Mouse (Mus musculus): ENCODE data around the gene Tubb4a.
"Not testable (repeated sequence)": the region's sequence is repeated elsewhere in the genome, so short reads cannot be mapped to it uniquely, and the experiment has no call there.

Gene Tubb4a

DNA sequence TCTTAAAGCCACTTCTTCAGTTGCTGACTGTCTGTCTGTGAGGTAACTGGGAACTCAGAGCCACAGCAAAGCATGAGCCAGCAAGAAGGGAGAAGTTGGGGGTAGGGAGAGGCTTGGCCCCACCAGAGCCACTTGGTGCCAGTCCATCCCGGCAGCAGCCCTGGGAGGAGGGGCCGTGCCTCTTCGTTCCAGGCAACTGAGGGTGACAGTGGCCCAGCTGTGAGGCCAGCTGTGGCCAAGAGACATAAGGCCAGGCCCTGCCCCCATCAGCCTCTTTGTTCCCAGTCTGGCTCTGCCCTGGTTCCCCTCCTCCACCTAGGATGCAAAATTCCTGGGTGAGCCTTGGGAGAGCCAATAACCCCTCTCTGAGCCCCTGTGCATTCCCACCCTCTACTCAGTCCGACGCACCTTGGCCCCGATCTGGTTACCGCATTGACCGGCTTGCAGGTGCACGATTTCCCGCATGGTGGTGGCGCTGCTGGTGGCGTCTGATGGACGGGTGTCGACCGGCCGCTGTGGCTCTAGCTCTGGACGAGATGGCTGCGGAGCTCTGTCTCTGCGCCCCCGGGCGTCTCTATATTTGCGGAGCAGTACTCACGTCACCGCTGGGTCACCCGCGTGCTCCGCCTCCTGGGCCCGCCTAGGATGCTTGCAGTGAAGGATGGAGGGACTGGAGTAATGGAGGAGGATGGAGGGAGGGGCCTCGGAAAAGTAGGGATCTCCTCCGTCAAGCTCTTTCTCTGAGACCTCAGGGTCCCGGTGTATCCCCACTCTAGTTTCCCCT is at the start of gene Tubb4a:
Gene Tubb4a, minus strand, starts transcription at position 734 of the 784 bp plus-strand sequence.
- DNase-seq (ENCODE audit: low spot score in 2 of 2) = peak; percentile 77 to 83

DNA sequence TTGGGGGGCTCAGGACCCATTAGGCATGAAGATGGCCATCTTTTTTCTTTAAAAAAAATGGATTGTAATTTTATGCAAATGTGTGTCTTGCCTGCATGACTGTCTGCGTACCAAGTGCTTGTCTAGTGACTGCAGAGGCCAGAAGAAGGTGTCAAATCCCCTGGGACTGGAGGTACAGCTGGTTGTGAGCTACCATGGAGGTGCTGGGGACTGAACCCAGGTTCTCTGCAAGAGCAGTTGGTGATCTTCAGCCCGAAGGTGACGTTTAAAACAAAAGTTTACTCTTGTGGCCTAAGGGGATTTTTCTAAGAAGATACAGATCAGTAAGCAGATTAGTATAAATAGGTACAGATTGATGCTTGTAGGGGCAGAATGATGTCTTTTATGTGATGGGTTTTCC is 48.1 kb upstream of the Tubb4a start:
- no peak for DNase-seq (ENCODE audit: low spot score in 2 of 2)

- DNase-seq (ENCODE audit: low spot score in 2 of 2) = no peak
These were observed 47.1 kb upstream of the Tubb4a start for GRCm38 (mm10) chr17:57134693-57135092.

- not testable (repeated sequence) for DNase-seq (ENCODE audit: low spot score in 2 of 2)
These were observed 46.4 kb upstream of the Tubb4a start for GRCm38 (mm10) chr17:57134021-57134420.

DNA sequence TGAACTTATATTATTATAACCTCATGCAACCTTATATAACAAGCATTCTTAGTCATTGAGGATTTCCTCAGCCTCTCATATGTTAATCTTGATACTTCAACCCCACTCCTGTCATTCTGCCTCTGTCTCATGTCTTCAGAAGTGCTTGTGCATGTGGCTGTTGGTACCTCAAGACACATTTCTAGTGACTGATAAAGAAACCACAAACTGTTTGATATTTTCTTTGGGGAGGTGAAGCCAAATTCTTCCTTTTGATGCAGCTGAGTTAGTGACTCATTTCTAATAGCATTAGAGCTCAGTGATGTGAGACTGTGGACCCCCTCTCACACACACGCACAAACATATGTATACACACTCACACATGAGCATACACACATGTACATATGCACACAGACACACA is 44.2 kb upstream of the Tubb4a start:
- DNase-seq (ENCODE audit: low spot score in 2 of 2) = no peak

GRCm38 (mm10) chr17:57125853-57126622 is 38.5 kb upstream of the Tubb4a start:
- DNase-seq (ENCODE audit: low spot score in 2 of 2) = no peak

DNA sequence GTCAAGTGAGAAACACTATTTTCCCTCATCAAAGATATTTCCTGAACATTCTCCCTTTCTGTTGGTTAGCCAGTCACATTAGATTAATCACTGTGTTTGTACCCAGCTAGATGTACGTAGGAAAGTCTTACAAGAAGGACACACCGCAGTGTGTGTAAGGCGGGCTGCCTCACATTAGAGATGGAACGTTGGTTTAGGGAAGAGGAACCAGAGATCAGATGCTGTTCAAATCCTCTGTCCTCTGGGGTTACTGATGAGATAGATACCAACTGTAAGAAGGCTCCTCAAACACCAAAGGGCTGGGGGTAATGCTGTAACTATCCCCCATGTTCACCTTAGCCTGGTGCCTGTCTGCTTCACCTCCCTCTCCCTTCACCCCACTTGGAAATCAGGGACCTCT is 37.2 kb upstream of the Tubb4a start:
- DNase-seq (ENCODE audit: low spot score in 2 of 2) = no peak

DNA sequence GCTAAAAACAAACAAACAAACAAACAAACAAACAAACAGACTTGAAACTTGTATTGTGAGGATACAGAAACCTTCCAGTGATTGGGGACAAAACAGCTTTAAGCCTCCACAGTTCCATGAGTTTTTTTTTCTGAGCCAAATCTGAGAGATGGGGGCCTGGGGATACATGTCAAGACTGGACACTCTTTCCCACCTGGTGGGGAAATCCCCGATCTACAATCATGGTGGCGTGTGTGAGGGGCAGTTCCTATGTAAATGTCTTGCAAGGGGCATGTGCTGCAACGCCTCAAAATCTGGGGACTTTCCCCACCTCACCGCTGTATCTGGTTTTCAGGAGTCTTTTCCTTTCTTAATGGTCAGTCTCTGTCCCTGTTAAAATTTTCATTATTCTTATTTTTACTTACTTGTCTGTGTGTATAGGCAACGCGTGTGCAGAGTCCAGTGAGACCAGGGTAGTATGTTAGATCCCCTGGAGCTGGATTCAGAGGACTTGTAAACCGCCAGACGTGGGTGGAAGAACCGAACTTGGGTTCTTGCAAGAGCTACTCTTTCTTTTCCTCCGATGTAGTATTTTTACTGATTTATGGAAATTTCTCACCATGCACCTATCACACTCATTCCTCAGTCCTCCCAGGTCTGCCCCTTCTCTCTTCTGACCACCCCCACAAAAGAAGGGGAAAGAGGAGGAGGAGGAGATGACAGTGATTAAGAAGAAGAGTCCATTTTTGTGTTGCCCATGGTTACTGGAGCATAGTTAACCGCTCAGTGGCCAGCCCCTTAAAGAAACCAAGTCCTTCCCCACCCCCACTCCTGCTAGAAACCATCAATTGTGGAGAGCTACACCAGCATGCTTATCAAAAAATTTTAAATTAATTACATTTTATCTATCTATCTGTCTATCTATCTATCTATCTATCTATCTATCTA is 35.9 kb upstream of the Tubb4a start:
- no peak for DNase-seq (ENCODE audit: low spot score in 2 of 2)

- DNase-seq (ENCODE audit: low spot score in 2 of 2) = no peak
These were observed 34.3 kb upstream of the Tubb4a start for GRCm38 (mm10) chr17:57121856-57122255.

DNA sequence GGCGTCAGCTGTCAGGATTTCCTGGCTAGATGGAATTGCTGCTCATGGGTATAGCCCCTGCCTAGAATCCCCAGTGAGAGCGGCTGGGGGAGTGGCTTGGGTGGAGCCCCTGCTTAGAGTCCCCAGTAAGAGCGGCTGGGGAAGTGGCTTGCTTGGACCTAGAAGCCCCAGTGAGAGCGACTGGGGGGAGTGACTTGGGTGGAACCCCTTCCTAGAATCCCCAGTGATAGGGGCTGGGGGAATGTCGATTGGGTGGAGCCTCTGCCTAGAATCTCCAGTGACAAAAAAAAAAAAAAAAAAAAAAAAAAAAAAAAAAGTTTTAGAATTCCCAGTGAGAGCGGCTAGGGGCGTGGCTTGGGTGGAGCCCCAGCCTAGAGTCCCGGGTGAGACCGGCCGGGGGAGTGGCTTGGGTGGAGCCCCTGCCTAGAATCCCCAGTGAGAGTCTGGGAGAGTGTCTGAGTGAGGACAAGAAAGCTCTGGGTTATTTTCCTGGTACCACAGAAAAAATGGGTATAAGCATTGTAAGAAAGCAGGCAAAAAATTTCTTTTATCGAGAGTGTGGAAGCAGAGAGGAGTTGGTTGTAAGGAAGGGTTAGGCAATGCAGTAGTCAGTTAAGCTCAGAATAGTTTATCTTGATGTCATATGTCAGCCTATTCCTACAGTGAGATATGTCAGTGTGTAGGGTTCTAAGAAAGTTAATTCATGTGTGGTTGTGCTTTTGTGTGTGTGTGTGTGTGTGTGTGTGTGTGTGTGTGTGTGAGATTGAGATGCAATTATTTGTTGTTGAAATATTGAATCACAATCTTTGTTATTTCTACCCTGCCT is 31.2 kb upstream of the Tubb4a start:
- no peak for DNase-seq (ENCODE audit: low spot score in 2 of 2)

DNA sequence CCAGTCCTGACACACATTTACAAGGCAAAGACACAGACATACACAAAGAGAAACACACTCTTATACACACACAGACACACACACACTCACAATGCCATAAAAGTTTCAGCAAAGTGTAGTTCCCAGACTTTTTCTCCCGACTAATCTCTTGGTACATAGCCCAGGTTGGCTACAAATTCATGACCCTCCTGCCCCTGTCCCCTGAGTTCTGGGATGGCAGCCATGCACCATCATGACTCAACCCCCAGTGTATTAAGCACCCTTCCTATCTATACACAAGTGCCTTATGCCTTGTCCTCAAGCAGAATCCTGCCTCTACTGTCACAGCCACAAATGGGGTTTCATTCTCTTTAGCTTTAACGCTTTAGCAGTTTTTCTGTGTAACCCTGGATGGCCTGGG is 29.2 kb upstream of the Tubb4a start:
- DNase-seq (ENCODE audit: low spot score in 2 of 2) = no peak

DNA sequence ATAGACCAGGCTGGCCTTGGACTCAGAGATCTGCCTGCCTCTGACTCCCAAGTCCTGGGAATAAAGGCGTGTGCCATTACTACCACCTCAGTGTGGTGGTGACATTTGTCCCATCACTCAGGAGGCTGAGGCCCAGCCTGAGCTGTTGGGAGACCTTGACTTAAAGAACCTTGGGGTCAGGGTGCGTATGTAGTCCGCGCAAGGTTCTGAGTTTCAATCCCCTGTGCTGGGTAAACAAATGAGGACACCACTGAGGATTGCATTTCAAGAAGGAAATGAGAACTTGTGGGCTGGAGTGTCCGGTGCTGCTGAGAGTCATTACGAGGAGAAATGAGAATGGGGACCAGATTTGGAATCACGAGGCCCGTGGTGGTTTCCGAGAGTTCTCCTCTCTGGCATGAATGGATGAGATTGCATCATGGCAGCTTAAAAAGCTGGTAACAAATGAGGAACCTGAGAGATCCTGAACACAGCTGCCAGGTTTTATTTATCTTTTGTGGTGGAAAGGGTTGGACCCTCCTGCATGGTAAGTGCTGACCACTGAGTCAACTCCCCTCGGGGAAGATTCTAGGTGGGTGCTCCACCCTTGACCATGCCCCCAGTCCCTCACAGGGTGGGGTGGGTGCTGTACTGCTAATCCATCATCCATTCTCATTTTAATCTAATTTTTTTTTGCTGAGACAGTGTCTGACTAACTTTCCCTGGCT is 25.3 kb upstream of the Tubb4a start:
- no peak for DNase-seq (ENCODE audit: low spot score in 2 of 2)

- no peak for DNase-seq (ENCODE audit: low spot score in 2 of 2)
These were observed 22.4 kb upstream of the Tubb4a start for GRCm38 (mm10) chr17:57110005-57110404.

DNA sequence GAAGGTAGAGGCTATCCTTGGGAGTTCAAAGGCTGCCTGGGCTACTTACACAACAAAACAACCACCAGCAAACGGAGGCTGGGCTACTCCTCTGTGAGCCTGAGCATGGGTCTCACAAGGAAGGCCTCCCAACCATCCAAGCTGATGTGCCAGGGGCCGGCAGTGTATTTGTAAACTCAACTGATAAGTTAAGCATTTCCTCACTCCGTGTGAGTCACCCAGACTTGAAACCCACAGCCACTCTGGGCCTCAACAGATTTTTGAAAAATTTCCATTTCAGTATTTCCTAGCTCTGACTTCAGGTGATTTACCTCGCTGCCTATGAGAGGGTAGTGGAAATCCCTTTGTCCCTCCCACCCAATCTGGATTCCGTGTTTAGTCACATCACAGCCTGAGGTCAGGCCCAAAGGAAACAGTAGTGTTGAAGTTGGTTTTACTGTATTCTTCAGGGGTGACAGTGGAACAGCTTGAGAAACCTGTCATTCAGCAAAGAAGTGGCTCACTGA is 21.1 kb upstream of the Tubb4a start:
- DNase-seq (ENCODE audit: low spot score in 2 of 2) = no peak

- no peak for DNase-seq (ENCODE audit: low spot score in 2 of 2)
These were observed 20.6 kb upstream of the Tubb4a start for GRCm38 (mm10) chr17:57108040-57108665.

DNA sequence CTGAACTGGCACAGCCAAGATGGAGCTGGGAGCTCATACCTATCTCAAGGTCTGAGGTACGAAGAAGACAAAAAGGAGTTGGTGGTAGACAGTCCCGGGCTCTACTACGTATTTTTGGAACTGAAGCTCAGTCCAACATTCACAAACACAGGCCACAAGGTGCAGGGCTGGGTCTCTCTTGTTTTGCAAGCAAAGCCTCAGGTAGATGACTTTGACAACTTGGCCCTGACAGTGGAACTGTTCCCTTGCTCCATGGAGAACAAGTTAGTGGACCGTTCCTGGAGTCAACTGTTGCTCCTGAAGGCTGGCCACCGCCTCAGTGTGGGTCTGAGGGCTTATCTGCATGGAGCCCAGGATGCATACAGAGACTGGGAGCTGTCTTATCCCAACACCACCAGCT is 19.5 kb upstream of the Tubb4a start:
- DNase-seq (ENCODE audit: low spot score in 2 of 2) = no peak

GRCm38 (mm10) chr17:57106035-57106368 is 18.4 kb upstream of the Tubb4a start:
- no peak for DNase-seq (ENCODE audit: low spot score in 2 of 2)

- peak in 1 of 2 experiments; percentile 31 for DNase-seq (ENCODE audit: low spot score in 2 of 2)
These were observed 17.8 kb upstream of the Tubb4a start, which contains the start of gene Tnfsf9 for GRCm38 (mm10) chr17:57105181-57106034. Gene Tnfsf9, plus strand, starts transcription at chr17:57105325.

- no peak for DNase-seq (ENCODE audit: low spot score in 2 of 2)
These were observed 16.9 kb upstream of the Tubb4a start for GRCm38 (mm10) chr17:57104496-57104895.
